12 mouse cellular contexts compared by ENCODE assay signal in genomic region chr10:20076541-20077469, GRCm38 (mm10).
DNase-seq lines count a peak whose midpoint lies in the region; ATAC-seq lines count a peak whose summit lies in the region.
"Had no signal": no experiment of that assay in that cellular context is flagged by ENCODE, and none has a peak within 500 bp of the region (broad histone marks: within the 10 kb centered on the region; RNA-seq: fewer than 3 reads in every experiment).

No protein-coding gene starts in this region.

- ATAC-seq in megakaryocyte progenitor cell, adult 5-6 weeks (replicated peaks; ENCODE audit: poor library complexity), result peak; percentile 80
- no peak for ATAC-seq in hindbrain, embryonic 11.5 days (ENCODE audit: low FRiP score)
- ATAC-seq: forebrain, embryonic 14.5 days had no signal

- no peak overlapping the region for H3K4me3 ChIP-seq in hindbrain, embryonic 11.5 days (ENCODE audit: low read depth, low read length)
- H3K4me3 ChIP-seq: heart, embryonic 13.5 days had no signal

- H3K9me3 ChIP-seq in hindbrain, embryonic 11.5 days (ENCODE audit: control insufficient read depth, low read length), result no peaks in the 10 kb centered on the region
- H3K9me3 ChIP-seq: heart, embryonic 13.5 days had no signal

- H3K9ac ChIP-seq in hindbrain, embryonic 11.5 days (ENCODE audit: low read depth, low read length), result no peak overlapping the region
- H3K9ac ChIP-seq: heart, embryonic 13.5 days; lung, embryonic 14.5 days had no signal

- H3K4me2 ChIP-seq in hindbrain, embryonic 11.5 days (replicated peaks; ENCODE audit: low read depth, low read length), result no peak overlapping the region
- H3K4me2 ChIP-seq: heart, embryonic 13.5 days; lung, embryonic 14.5 days had no signal

- intact Hi-C loops in heart, postnatal 14 days (cut with DNase I), result no loop called here

- no peaks in the 10 kb centered on the region for H3K27me3 ChIP-seq in hindbrain, embryonic 11.5 days (ENCODE audit: control insufficient read depth, insufficient read depth, low read length)
- H3K27me3 ChIP-seq: heart, embryonic 13.5 days had no signal

- H3K27ac ChIP-seq in hindbrain, embryonic 11.5 days (ENCODE audit: low read depth, low read length), result no peak overlapping the region
- H3K27ac ChIP-seq: heart, embryonic 13.5 days had no signal

- peak; percentile 55 for DNase-seq in heart, adult 8-10 months (ENCODE audit: low spot score)
- DNase-seq in heart, postnatal 14 days, result no peak
- peak; percentile 45 for DNase-seq in MN1 (ENCODE audit: low spot score)
- peak; percentile 25 for DNase-seq in fibroblast of lung, adult 2 months (ENCODE audit: low read depth)
- DNase-seq in hindbrain, embryonic 11.5 days (ENCODE audit: low spot score), result no peak
- no peak for DNase-seq in thymus, postnatal 0 days (ENCODE audit: low spot score)
- no peak for DNase-seq in natural killer cell, adult 2 months (ENCODE audit: low spot score in 2 of 2)
- DNase-seq: kidney, adult 11 months; lung, embryonic 14.5 days had no signal

- H3K36me3 ChIP-seq in hindbrain, embryonic 11.5 days (ENCODE audit: control insufficient read depth, insufficient read depth, low read length), result no peaks in the 10 kb centered on the region

- WGBS in hindbrain, embryonic 11.5 days, result 67% methylated on average over 13 of the region's 13 CpGs

- no peaks in the 10 kb centered on the region for H3K4me1 ChIP-seq in hindbrain, embryonic 11.5 days (replicated peaks; ENCODE audit: control insufficient read depth, insufficient read depth, low read length)
- H3K4me1 ChIP-seq: heart, embryonic 13.5 days had no signal

Comparison
In these comparisons a context has a peak if more than half of its experiments do, and no peak if none do; other contexts are left out.
1. DNase-seq: peak in heart, adult 8-10 months (single experiment), MN1 (single experiment) and fibroblast of lung, adult 2 months (single experiment); none in heart, postnatal 14 days (0 of 2), hindbrain, embryonic 11.5 days (single experiment), thymus, postnatal 0 days (single experiment) and natural killer cell, adult 2 months (0 of 2).